Mouse (Mus musculus) mouse trophoblast stem cell (cell line): ENCODE data around the gene Ephx1.
"Not testable (repeated sequence)": the region's sequence is repeated elsewhere in the genome, so short reads cannot be mapped to it uniquely, and the experiment has no call there.

Experiments used
- in situ Hi-C, 2 experiments: fragments of 300-500 bp; cut with MseI, MboI; formaldehyde crosslinking; loops; 2 replicates in 1 of 2; 3 replicates in 1 of 2; pipeline ENCODE4 v1.15.1; 2025

Gene Ephx1

DNA sequence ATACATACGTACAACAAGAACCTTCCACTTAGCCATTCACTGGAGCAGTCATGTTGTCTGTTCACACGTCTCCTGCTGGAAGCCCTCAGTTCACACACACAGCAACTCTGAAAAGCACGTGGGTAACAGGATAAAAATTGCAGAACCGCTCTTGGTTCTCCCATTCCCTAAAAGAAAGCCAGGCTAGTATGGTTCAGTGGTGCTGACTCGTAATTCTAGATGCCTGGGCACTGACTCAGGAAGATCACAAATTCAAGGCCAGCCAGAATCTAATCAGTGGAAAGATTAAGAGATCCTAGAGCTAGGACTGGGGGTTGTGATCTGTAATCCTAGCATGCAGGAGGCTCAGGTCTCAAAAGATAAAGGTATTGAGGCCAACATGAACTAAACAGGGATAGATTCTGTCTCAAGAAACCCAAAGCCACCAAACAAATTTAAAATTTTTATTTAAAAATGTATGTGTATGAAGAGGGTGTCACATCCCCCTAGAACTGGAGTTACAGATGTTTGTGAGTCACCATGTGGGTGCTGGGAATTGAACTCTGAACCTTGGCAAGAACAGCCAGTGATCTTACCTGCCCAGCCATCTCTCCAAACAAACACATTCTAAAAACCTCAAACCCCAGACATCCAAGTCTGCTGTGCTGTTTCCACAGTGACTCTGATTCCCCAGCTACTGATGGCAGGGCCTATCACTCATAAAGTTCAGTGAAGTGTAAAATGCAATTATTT, at the start of gene Ephx1:
Gene Ephx1, minus strand, starts transcription at position 149 of the 732 bp plus-strand sequence.
- in situ Hi-C loops: no loop called here

DNA sequence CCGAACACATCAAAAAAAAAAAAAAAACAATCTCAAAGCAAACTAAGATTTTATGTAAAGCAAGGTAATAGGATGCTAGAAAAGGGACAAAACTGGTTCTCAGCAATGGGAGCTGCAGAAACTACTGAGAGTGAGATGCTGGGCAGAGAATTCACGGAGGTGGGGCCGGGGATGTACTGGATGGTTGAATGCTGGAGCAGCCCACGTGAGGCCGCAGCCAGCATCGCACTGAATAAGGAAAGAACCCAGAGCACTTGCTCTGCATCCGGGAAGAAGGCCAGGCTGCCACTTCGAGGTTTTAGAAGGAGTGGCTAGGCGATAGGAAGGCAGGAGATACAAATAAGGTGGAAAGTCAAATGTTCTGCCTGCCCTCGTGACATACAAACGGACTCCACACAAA, 49.0 kb upstream of the Ephx1 start:
- in situ Hi-C loops: no loop called here

DNA sequence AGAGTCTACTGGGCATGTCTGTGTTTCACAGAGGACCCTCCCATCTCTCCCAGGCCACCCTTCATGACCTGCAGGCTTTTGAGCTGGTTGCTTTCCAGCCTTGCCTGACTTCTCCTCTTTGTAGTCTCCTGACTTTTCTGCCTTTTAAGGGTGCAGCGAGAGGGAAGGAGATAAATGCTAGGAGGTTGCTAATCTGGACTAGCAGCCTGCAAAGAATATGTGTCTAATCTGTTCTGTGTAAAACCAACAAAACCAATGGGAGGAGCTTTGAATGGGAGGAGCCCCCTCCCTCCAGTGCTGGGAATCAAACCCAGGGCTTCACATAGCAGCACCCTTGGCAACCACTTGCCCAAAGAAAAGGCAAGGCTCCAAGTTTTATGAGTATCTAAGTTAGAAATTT, 47.6 kb upstream of the Ephx1 start:
- in situ Hi-C loops: no loop called here

DNA sequence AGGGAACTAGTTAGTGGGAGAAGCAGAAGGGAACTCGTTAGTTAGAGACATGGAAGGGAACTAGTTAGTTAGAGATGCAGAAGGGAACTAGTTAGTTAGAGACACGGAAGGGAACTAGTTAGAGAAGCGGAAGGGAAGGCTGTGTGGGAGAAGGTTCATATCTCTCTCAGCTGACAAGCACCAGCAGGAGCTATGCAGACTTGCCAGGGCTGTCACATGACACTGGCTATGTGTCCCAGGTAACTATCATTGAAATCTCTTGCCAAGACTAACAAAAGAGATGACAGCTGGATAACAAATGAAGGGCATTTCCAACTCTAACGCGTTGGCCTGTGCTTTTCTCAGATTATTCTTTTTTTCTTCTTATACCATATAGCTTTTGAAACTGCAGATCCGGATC, 43.9 kb upstream of the Ephx1 start:
- in situ Hi-C loops: no loop called here

DNA sequence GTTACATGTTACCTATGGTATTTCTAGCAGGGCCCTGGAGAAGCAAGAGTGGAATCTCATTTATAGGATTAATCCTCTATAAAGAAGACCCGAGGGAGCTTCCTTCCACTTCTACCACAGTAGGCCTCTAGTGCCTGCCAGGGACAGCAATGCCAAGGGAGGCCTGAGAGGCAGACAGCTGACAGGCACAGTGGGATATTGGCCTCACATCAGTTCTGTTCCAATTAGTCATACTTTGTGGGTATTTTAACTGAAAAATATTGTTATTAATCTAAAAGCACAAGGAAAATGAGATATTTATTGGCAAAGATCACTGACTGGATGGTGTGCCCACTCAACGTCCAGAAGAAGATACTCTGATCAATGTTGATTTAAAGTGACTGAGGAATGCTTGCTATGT, 43.3 kb upstream of the Ephx1 start:
- in situ Hi-C loops: no loop called here

DNA sequence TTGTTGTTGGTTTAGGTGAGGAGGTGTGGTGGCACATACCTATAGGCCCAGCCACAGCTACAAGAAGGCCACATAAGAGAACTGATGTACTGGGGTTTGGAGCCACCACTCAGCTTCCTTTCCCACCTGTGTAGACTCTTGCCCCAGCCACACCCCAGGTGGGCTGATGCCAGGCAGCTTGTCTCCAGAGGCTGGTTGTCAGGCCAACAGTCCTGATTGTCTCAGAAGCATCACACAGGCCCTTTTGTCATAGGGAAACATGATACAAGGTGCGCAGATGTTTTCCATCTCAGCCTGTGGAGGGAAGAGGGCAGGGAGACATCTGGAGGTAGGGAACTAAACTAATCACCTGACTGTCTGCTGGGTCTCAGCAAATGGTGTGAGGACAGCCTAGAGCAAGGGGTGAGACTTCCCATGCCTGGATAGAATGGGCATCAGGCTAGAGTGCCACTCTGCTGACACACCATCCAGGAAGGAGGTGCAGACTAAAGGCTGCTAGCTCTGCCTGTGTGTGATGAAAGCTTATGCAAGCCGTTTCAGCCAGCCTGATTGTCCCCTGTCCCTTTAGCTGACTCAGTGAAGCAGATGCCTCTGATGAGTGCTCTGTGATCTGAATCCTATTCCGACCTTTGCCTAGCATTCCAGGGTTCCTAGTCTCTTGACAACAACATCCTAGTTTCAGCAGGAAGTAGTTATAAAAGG, 41.2 kb upstream of the Ephx1 start:
- in situ Hi-C loops: no loop called here

DNA sequence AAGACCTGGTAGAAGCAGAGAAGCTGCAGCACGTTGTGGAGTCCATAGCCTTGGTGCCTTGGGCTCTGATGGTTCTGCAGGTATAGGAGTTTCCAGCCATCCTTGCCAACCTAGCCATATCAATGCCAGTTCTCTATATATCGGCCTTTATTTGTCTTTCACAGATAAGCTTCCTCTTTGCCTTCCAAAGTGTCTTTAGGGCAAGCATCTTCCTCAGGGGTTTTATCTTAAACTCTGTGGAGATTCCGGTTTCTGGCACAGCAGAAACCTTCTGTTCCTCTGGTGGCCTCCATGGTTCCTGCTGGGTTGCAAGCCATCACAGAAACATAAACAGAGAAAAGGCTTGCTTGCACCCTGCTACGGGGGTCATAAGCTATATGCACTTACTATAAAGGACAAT, 32.2 kb upstream of the Ephx1 start:
- in situ Hi-C loops: no loop called here

DNA sequence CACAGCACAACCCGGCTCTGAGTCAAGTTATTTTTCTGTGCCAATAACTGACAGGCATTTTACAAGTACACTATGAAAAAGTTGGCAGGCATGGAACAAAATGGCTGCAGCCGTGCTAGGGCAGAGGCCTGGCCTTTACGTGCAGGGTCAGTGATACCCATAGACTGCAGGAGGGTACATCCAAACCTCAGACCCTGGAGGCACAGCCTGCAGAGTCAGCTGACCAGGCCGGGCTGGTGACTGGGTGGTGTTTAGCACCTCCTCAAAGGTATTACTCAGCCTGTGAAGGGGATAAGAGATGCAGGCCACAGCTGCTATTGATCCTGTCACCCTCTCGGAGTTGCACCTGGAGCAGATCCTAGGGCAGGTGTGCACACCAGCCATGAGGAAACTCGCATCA, 30.2 kb upstream of the Ephx1 start, which contains the start of gene 9130409I23Rik:
Gene 9130409I23Rik, plus strand, starts transcription at position 301 of the 400 bp plus-strand sequence.
- in situ Hi-C loops: no loop called here

DNA sequence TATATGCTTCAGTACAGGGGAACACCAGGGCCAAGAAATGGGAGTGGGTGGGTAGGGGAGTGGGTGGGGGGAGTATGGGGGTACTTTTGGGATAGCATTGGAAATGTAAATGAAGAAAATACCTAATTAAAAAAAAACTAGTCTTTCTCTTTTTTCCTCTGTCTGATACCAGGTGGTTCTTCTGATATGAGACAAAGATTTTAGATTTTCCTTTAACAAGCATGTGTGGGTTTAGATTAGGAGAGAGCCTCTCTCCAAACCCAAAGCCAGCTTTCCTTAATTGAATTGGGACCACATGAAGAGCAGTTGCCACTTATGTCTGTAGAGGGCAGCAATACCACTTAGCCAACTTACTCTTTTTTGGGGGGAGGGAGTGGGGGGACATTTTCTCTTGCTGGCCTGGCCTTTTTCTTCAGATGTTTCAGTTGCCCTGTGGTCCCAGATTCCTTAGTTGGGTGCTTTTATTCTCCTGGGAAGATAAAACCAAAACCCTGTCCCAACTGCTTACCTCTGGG, 28.7 kb upstream of the Ephx1 start:
- in situ Hi-C loops: loop anchor here in 1 of 2 experiments (10.0 kb wide), 1 partner anchor 55 kb away; no protein-coding TSS in a partner anchor

DNA sequence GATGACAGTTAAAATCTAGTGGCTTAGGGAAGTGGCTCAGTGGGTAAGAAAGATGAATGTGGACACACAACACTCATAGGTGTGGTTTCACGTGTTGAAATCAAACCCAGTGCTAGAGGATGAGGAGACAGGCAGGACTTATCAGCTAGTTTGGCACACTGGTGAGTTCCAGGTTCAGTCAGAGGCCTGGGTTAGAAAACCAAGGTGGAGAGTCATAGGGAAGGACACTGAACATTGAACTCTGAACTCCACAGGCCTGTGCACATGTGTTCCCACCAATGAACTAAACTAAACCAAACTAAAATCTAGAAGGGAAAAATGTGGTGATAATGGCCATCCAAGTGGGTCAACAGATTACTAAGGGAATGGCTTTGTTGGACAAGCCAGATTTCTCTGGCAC, 26.8 kb upstream of the Ephx1 start:
- in situ Hi-C loops: loop anchor here in 1 of 2 experiments (10.0 kb wide), 1 partner anchor 53 kb away; no protein-coding TSS in a partner anchor

DNA sequence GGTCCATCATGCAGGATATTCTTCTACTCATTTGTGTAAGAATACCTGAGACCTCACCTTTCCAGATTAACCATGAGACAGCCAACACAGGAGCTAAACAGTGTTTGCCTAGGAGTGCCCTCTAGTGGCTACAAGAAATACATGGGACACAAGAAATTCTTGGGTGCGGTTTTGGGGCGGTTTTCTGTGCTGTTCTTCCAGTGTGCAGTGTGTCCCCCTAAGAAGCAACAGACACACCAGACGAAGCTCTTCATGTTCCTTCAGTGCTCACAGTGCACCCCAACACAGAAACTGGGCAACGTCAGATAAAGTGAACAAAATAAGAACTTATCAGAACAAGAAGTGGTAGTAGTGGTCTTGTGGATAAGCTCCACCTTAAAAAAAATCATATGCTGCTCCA, 18.9 kb upstream of the Ephx1 start:
- in situ Hi-C loops: loop anchor here in 1 of 2 experiments (10.0 kb wide), 1 partner anchor 45 kb away; no protein-coding TSS in a partner anchor

DNA sequence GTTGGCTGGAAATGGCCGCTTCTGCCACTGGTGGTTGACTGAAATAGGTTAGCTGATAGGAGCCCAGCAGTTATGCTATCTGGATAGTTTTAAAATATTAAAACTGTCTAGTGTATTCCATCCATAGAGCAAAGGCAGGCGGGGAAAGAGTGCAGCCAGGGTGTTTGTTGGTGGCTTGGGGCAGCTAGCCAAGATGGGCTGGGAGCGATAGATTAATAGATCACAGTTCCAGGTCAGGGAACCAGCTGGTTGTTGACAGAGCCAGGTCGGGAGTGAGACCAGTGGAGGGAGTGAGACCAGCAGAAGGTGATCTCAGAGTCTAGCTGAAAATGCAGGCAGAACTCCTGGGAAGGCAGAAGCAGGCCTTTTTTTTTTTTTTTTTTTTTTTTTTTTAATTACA, 16.9 kb upstream of the Ephx1 start:
- in situ Hi-C loops: no loop called here

DNA sequence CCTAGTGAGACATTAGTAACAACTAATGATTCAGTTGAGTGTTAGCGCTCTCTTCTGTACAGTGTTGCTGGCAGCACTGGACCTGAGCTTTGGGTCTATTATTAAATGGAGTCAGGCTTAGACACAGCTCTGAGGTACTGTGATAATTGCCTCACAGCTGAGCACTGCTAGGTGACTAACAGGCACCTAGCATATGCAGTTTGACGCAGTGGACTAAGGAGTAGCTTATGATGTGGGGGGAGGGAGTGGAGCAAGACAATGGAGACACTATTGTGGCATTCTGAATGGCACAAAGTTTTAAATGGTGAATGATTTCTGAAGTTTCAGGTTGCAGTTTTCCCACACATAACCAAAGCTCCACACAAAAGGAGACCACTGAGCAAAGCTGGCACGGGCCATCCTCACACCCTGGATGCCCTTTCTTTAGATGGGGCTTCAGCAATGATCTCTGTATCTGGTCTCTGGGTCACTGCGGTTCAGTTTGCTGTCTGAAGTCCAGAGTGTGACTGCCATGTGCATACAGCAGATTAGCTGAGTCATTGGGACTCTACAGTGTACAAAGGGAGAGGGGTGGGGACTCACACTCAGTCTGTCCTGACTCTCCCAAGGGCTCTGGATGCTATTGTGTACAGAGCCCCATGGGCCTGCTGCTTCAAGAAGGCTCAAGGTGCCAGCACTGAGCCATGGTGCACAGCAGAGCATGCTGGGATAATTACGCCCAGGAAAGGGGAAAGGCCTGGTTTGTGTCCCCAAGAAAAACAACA, 14.5 kb upstream of the Ephx1 start:
- in situ Hi-C loops: not testable (repeated sequence)

DNA sequence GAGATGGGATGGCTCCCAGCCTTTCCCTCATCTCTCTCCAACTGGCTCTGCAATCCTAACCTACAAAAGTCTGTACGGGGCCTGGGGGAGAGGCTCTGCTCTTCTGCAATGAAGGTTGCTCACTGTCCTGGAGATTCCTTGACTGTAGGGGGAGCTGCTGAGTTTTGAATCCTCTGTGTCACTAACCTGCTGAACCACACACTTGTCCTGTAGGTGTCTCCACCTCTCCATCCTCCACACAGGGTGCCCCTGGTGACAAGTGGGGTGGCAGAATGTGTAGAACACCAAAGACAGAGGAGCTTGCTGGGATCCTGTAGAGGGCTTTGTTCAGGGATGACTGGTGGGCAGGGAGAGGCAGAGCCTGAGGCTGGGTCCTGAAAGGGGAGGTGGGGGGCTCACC, 1.6 kb upstream of the Ephx1 start:
- in situ Hi-C loops: no loop called here

DNA sequence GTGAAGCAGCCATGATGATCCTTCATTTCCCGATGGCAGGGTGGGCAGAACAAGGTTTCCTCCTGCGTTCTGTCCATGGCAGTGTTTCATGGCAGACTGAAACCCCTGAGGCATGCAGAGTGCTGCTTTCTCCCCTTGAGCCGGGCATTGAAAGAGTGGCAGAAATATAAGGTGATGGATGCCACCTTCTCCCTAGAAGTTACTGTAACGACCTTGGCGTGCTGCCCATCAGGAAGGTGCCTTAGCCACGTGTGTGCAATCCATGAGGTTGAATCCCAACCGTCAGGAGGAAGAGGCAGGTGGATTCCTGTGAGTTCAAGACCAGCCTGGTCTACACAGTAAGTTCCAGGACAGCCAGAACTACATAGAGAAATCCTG, 773 bp upstream of the Ephx1 start:
- in situ Hi-C loops: no loop called here

DNA sequence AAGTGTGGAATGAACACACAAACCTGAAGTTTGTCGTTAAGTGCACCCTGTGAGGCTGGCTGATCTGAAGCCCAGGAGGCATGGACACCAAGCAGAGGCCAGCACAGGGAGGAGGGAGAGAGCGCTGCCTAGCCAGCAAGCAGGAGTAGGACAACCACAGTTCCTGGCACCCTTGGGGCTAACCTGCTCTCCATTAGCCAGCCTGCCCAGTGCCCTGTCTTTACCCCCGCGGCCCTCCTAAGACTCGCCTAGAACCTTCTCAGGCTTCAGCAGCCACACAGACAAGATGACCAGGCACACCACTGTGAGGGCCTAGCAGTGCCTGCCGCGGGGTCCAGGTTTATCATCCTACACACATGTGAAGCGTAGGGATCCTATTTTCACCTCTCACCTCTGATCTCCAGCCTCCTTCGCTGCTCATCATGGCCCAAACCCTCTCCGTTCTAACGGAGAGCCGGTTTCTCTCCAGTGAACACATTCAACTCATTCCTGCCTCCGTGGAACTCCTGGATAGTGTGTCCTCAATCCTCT, 2.7 kb downstream of the Ephx1 start:
- in situ Hi-C loops: no loop called here

DNA sequence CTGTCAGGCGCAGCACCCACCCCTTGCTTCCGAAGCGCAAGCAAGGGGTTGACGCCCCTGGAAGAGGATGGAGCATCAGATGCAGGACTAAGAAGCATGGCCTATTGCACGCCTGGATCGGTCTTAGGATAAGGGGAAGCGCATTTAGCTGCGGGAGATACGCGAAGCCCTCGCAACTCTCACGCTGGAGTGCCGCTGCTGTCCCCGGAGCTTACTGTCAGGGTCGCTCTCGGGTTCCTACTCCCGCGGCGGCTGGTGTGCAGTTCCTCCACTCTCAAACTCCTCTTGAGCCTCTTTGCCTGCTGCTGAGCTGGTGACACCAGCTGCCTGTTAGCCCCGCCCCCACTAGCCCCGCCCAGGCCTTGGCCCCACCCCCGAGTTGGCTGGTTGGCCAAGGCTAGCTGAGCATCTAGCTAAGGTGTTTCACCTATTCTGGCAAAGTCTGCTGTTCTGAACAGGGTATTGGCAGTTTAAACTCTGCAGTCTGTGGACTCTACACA, 3.4 kb downstream of the Ephx1 start:
- in situ Hi-C loops: no loop called here

DNA sequence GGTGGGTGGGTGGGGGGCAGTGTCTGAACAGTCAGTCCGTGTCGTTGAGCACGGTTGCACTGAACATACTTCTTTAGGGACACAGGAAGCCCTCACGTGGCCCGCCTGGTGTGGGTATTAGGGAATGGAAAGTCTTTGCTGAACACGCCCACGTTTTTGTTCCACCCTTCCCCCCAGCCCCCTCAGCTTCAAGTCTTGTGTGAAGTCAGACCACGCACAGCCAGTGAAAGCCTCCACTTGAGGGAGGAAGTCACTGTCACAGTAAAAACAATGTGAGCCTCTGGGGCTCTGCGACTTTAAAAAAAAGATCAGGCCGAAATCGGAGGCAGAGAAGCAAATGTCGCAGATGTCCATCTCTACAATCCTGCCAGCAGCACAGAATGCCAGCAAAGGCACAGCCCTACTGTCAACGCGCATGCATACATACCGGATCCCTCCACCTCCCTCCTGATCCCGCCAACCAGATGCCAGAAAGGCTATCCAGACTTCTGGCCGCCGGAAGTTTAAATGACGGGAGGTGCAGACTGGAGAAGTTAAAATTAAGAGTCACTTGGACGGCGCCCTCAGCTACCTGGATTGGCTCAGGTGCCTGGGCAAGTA, 4.1 kb downstream of the Ephx1 start:
- in situ Hi-C loops: no loop called here

DNA sequence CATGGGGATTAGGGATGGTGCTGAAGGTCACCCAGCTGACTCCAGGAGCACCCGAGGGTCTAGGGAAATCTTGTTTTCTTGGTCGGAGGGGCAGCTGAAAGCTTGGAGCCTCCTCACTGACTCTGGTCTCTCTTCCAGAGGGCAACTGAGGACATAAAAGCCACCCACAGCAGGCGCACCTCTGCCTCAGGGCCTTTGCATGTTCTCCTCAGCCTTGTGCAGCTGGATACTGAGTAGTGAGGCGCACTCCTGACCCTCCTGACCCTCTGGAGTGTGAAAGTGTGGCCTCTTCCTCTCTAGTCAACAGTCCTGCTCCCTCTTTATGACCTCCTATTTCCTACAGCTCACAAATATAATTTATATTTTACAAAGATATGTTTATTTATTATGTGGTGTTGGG, 4.7 kb downstream of the Ephx1 start:
- in situ Hi-C loops: no loop called here

DNA sequence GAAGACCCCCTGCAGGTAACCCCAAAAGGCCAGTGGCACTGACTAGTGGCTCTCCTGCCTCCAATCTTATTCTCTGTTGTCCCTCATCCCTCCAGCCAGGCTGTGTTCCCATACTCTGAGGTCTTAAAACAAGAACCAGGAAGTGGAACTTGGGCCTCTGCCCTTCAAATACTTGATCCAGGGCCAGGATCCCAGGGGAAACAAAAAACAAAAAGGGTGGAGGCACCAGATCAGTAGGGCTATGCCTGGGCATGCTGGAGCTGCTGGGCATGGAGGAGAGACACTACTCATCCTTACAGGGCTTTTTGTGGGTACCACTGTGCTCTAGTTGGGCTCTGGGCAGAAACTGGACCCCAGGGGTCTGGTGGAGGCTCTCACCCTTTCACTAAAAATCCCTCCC, 5.1 kb downstream of the Ephx1 start:
- in situ Hi-C loops: no loop called here
